Mouse (Mus musculus): Measurements from ENCODE around the gene Nkd1. TPM values are rescaled to one million over a fixed set of nuclear protein-coding genes. Genes with fewer than 3 reads are reported as not detected.

Gene Nkd1
- polyA plus RNA-seq, 1 experiment from 2014 or later: 45.8 TPM

- H3K36me3 ChIP-seq (ENCODE audit: control insufficient read depth, insufficient read depth, low read length): no peaks in the 10 kb centered on the region
- 83% methylated on average over 4 of the region's 4 CpGs for WGBS
- no peak for ATAC-seq
- no peak overlapping the region for H3K4me3 ChIP-seq (ENCODE audit: low read length)
- peaks cover 6% of the 10 kb centered on the region for H3K27me3 ChIP-seq (replicated peaks; ENCODE audit: control insufficient read depth, insufficient read depth, low read length)
- no peak overlapping the region for H3K27ac ChIP-seq (ENCODE audit: low read depth, low read length)
- H3K4me2 ChIP-seq (ENCODE audit: low read length): no peak overlapping the region
- no peaks in the 10 kb centered on the region for H3K9me3 ChIP-seq (ENCODE audit: control insufficient read depth, low read length)
- peaks cover 11% of the 10 kb centered on the region for H3K4me1 ChIP-seq (ENCODE audit: control insufficient read depth, insufficient read depth, low read depth, low read length)
- H3K9ac ChIP-seq (ENCODE audit: low read depth, low read length): no peak overlapping the region
Measured at GRCm38 (mm10) chr8:88630225-88630624, 109.1 kb downstream of the Nkd1 start.

DNA sequence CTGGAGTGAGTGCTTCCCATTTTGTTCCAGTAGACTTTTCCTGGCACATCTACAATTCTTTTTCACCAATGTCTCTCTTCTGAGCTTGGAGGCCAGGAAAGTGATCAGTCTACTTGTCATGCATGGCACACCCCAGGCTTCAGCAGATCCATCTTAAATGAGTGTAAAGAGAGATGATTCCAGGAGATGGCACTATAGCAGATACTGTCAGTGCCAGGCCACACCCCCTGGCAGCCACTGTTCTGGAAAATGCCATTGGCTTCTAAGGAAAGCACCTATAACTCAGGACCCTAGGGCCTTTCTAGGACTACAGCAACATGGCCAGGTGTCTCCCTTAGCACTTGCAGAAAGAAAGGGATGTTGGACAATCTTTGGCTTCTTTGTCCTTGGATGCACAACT lies 109.9 kb downstream of the Nkd1 start:
- Histone ChIP-seq H3K4me2 (ENCODE audit: low read length) (no peak overlapping the region), H3K4me3 (ENCODE audit: low read length) (no peak overlapping the region), H3K9ac (ENCODE audit: low read depth, low read length) (no peak overlapping the region), H3K27ac (ENCODE audit: low read depth, low read length) (no peak overlapping the region), H3K9me3 (ENCODE audit: control insufficient read depth, low read length) (no peaks in the 10 kb centered on the region), H3K27me3 (replicated peaks; ENCODE audit: control insufficient read depth, insufficient read depth, low read length) (peaks cover 5% of the 10 kb centered on the region), H3K36me3 (ENCODE audit: control insufficient read depth, insufficient read depth, low read length) (no peaks in the 10 kb centered on the region), H3K4me1 (ENCODE audit: control insufficient read depth, insufficient read depth, low read depth, low read length) (peaks cover 11% of the 10 kb centered on the region)
- no peak for ATAC-seq

GRCm38 (mm10) chr8:88633343-88633765 lies 112.2 kb downstream of the Nkd1 start:
- no peak overlapping the region for H3K4me2 ChIP-seq (ENCODE audit: low read length)
- peaks cover 3% of the 10 kb centered on the region; the same call in 1 of the 2 replicates for H3K27me3 ChIP-seq (replicated peaks; ENCODE audit: control insufficient read depth, insufficient read depth, low read length)
- peaks cover 1% of the 10 kb centered on the region; the same call in 1 of the 2 replicates for H3K4me1 ChIP-seq (ENCODE audit: control insufficient read depth, insufficient read depth, low read depth, low read length)
- no peak overlapping the region for H3K27ac ChIP-seq (ENCODE audit: low read depth, low read length)
- ATAC-seq: no peak
- no peak overlapping the region for H3K4me3 ChIP-seq (ENCODE audit: low read length)
- H3K9me3 ChIP-seq (ENCODE audit: control insufficient read depth, low read length): no peaks in the 10 kb centered on the region
- H3K9ac ChIP-seq (ENCODE audit: low read depth, low read length): no peak overlapping the region
- 85% methylated on average over 7 of the region's 7 CpGs for WGBS
- H3K36me3 ChIP-seq (ENCODE audit: control insufficient read depth, insufficient read depth, low read length): no peaks in the 10 kb centered on the region

DNA sequence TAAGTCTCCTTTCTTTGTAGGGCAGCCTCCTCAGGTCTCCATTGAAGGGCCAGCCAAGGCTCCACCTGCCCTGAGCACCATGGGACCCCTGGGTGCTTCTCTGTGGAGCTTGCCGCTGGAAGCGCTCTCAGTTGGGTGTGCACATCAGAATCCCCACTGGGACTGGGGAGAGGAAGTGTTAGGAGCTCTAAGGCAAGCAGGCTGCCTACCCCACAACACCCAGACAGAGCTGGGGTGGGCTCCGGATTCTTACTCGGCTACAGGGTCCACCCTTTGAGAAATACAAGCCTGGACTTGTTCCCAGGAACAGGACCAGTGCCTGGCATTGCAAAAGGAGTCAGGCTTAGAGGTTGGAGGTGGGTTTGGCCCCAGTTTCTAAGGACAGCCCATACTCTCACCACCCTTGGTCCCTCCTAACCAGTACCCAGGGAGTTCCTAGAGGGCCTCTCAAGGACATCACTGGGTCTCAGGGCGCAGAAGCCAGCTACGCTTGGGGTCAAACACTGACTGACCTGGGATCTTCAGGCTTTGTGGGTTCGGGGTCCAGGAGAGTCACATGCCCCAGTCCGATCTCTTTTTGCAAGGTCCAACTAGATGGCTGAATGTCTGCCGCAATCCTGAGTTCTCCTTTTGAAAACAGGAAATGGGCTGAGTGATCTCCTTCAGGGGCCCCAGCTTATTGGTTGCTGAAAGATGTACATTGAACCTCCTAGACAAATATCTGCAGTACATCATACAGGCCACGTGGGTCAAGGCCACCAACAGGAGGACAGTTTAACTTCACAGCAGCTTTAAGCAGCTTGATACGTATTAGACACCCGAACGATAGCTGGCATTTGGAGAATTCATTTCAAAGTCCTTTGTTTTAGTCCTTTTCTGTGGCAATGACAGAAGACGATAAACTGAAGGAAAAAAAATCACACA lies 114.6 kb downstream of the Nkd1 start, which contains the start of gene Snx20:
Gene Snx20 (minus strand): TSS at position 655 of the 924 bp plus-strand sequence.
- 89% methylated on average over 14 of the region's 14 CpGs for WGBS

GRCm38 (mm10) chr8:88637092-88638000 lies 116.2 kb downstream of the Nkd1 start:
- ATAC-seq: no peak
- WGBS: 64% methylated on average over 9 of the region's 9 CpGs
- Histone ChIP-seq H3K4me1 (ENCODE audit: control insufficient read depth, insufficient read depth, low read depth, low read length) (no peaks in the 10 kb centered on the region), H3K36me3 (ENCODE audit: control insufficient read depth, insufficient read depth, low read length) (no peaks in the 10 kb centered on the region), H3K27me3 (replicated peaks; ENCODE audit: control insufficient read depth, insufficient read depth, low read length) (no peaks in the 10 kb centered on the region; the same call in 1 of the 2 replicates), H3K9ac (ENCODE audit: low read depth, low read length) (no peak overlapping the region), H3K4me2 (ENCODE audit: low read length) (no peak overlapping the region), H3K4me3 (ENCODE audit: low read length) (no peak overlapping the region), H3K9me3 (ENCODE audit: control insufficient read depth, low read length) (no peaks in the 10 kb centered on the region), H3K27ac (ENCODE audit: low read depth, low read length) (no peak overlapping the region)

More for the DNA sequence above, 114.6 kb downstream of the Nkd1 start, which contains the start of gene Snx20:
- Histone ChIP-seq H3K27ac (ENCODE audit: low read depth, low read length) (no peak within 1 kb of the TSS), H3K4me2 (ENCODE audit: low read length) (no peak within 1 kb of the TSS), H3K36me3 (ENCODE audit: control insufficient read depth, insufficient read depth, low read length) (no peaks in the 10 kb centered on the region), H3K9me3 (ENCODE audit: control insufficient read depth, low read length) (no peaks in the 10 kb centered on the region), H3K4me1 (ENCODE audit: control insufficient read depth, insufficient read depth, low read depth, low read length) (no peaks in the 10 kb centered on the region; the same call in 1 of the 2 replicates), H3K4me3 (ENCODE audit: low read length) (no peak within 1 kb of the TSS), H3K27me3 (replicated peaks; ENCODE audit: control insufficient read depth, insufficient read depth, low read length) (no peaks in the 10 kb centered on the region; the same call in 1 of the 2 replicates), H3K9ac (ENCODE audit: low read depth, low read length) (no peak within 1 kb of the TSS)
- ATAC-seq: no peak

- Histone ChIP-seq H3K4me3 (ENCODE audit: low read length) (no peak overlapping the region), H3K36me3 (ENCODE audit: control insufficient read depth, insufficient read depth, low read length) (no peaks in the 10 kb centered on the region), H3K9ac (ENCODE audit: low read depth, low read length) (no peak overlapping the region), H3K27ac (ENCODE audit: low read depth, low read length) (no peak overlapping the region), H3K9me3 (ENCODE audit: control insufficient read depth, low read length) (no peaks in the 10 kb centered on the region), H3K4me2 (ENCODE audit: low read length) (no peak overlapping the region), H3K27me3 (replicated peaks; ENCODE audit: control insufficient read depth, insufficient read depth, low read length) (no peaks in the 10 kb centered on the region; the same call in 1 of the 2 replicates), H3K4me1 (ENCODE audit: control insufficient read depth, insufficient read depth, low read depth, low read length) (no peaks in the 10 kb centered on the region)
- ATAC-seq: no peak
- 95% methylated on average over 3 of the region's 3 CpGs for WGBS
Measured at GRCm38 (mm10) chr8:88638908-88639307, 117.8 kb downstream of the Nkd1 start.

- no peak overlapping the region for H3K4me2 ChIP-seq (ENCODE audit: low read length)
- H3K4me3 ChIP-seq (ENCODE audit: low read length): no peak overlapping the region
- H3K27me3 ChIP-seq (replicated peaks; ENCODE audit: control insufficient read depth, insufficient read depth, low read length): peaks cover 1% of the 10 kb centered on the region; the same call in 1 of the 2 replicates
- H3K27ac ChIP-seq (ENCODE audit: low read depth, low read length): no peak overlapping the region
- no peaks in the 10 kb centered on the region for H3K36me3 ChIP-seq (ENCODE audit: control insufficient read depth, insufficient read depth, low read length)
- WGBS: 70% methylated on average over 5 of the region's 5 CpGs
- no peak overlapping the region for H3K9ac ChIP-seq (ENCODE audit: low read depth, low read length)
- ATAC-seq: no peak
- no peaks in the 10 kb centered on the region for H3K9me3 ChIP-seq (ENCODE audit: control insufficient read depth, low read length)
- 0 out of 2 replicates have a peak, but pooled peaks cover 4% of the 10 kb centered on the region for H3K4me1 ChIP-seq (ENCODE audit: control insufficient read depth, insufficient read depth, low read depth, low read length)
Measured at GRCm38 (mm10) chr8:88642734-88643564, 121.8 kb downstream of the Nkd1 start.

All from hindbrain, embryonic 16.5 days (tissue).